Mouse (Mus musculus) liver, postnatal 0 days (tissue): ENCODE data around the gene Cd164l2. TPM values are rescaled to one million over a fixed set of nuclear protein-coding genes. Genes with fewer than 3 reads are reported as not detected.

Experiments
- ATAC-seq: fragments of 200-750 bp; cut with Nextera tagmentation; 2 replicates; pipeline ENCODE4 v1.8.0; 2017; ENCODE audit warnings: mild to moderate bottlenecking, moderate library complexity
- DNase-seq: peaks from one replicate; pipeline ENCODE4 v3.0.0-alpha.2; 2016
- H3K27ac ChIP-seq: fragments of 300-500 bp; sonication (generic); 2 replicates; pipeline ENCODE4 v1.5.1; 2014; ENCODE audit warnings: antibody characterized with exemption, moderate library complexity, mild to moderate bottlenecking, low read depth
- H3K27me3 ChIP-seq: fragments of 300-500 bp; sonication (generic); 2 replicates; pipeline ENCODE4 v1.6.1; 2014; ENCODE audit warnings: low read length, control low read depth, mixed read lengths; ENCODE audit not compliant: insufficient read depth
- H3K36me3 ChIP-seq: fragments of 300-500 bp; sonication (generic); replicated peaks from 2 replicates; pipeline ENCODE4 v1.6.1; 2014; ENCODE audit warnings: mild to moderate bottlenecking, control low read depth, low read length, moderate library complexity, mixed read lengths; ENCODE audit not compliant: insufficient read depth
- H3K4me1 ChIP-seq: fragments of 300-500 bp; sonication (generic); 2 replicates; pipeline ENCODE4 v1.6.1; 2014; ENCODE audit warnings: antibody characterized with exemption, mild to moderate bottlenecking, control low read depth; ENCODE audit not compliant: insufficient read depth
- H3K4me2 ChIP-seq: fragments of 300-500 bp; sonication (generic); 2 replicates; pipeline ENCODE4 v1.6.1; 2014; ENCODE audit warnings: low read depth, mild to moderate bottlenecking, low read length, moderate library complexity, mixed read lengths
- H3K4me3 ChIP-seq: fragments of 300-500 bp; sonication (generic); 2 replicates; pipeline ENCODE4 v1.5.1; 2014; ENCODE audit warnings: low read depth, low read length
- H3K9ac ChIP-seq: fragments of 300-500 bp; sonication (generic); replicated peaks from 2 replicates; pipeline ENCODE4 v1.6.1; 2014; ENCODE audit warnings: mild to moderate bottlenecking, moderate library complexity
- H3K9me3 ChIP-seq: fragments of 300-500 bp; sonication (generic); 2 replicates; pipeline ENCODE4 v1.6.1; 2016; ENCODE audit warnings: mild to moderate bottlenecking, control low read depth, low read length, mixed read lengths
- CTCF ChIP-seq: sonication (generic); IDR thresholded peaks from 2 replicates; pipeline ENCODE4 v1.5.1; 2016; ENCODE audit warnings: antibody characterized with exemption, low read depth
- EP300 ChIP-seq: IDR thresholded peaks from 2 replicates; pipeline ENCODE4 v1.6.1; 2016; ENCODE audit warnings: antibody characterized with exemption, low read depth, mild to moderate bottlenecking
- WGBS: fragments of 180-500 bp; shearing (Covaris S2); extraction: QIAGEN DNeasy Blood & Tissue Kit; methylation state at CpG from one replicate; pipeline ENCODE4 v1.1.7; 2014; ENCODE audit not compliant: insufficient replicate concordance; 5-methylcytosine and 5-hydroxymethylcytosine counted together
- polyA plus RNA-seq: library from polyadenylated mRNA; unstranded; fragments of >200 nt; fragmentation: Nextera tagmentation; extraction: Ambion mirVana; gene quantifications from 2 replicates; pipeline ENCODE4 v1.2.1, GENCODE M21; 2015

The Cd164l2 gene
- polyA plus RNA-seq, 1 experiment from 2014 or later: 0.39 TPM

- H3K9ac ChIP-seq: no peak overlapping the region
- H3K4me3 ChIP-seq: no peak overlapping the region
- no peak overlapping the region for H3K27ac ChIP-seq
- H3K9me3 ChIP-seq: no peaks in the 10 kb centered on the region
- H3K4me1 ChIP-seq: no peaks in the 10 kb centered on the region
- no peaks in the 10 kb centered on the region for H3K36me3 ChIP-seq
- no peak for ATAC-seq
- H3K4me2 ChIP-seq: no peak overlapping the region
- WGBS: 63% methylated on average over 4 of the region's 5 CpGs
- DNase-seq: no peak
- peaks cover 14% of the 10 kb centered on the region; the same call in 1 of the 2 replicates for H3K27me3 ChIP-seq
- TF ChIP-seq CTCF (no peak), EP300 (no peak)
Measured at GRCm38 (mm10) chr4:133223875-133224274, 11.9 kb downstream of the Cd164l2 start.

- 74% methylated on average over 10 of the region's 10 CpGs for WGBS
- H3K9ac ChIP-seq: no peak overlapping the region
Measured at GRCm38 (mm10) chr4:133226073-133226472, 14.1 kb downstream of the Cd164l2 start.

GRCm38 (mm10) chr4:133227636-133228035 is 15.7 kb downstream of the Cd164l2 start:
- Histone ChIP-seq H3K27ac (no peak overlapping the region), H3K4me3 (no peak overlapping the region), H3K27me3 (no peaks in the 10 kb centered on the region), H3K4me2 (no peak overlapping the region), H3K4me1 (no peaks in the 10 kb centered on the region), H3K9me3 (no peaks in the 10 kb centered on the region), H3K9ac (no peak overlapping the region), H3K36me3 (no peaks in the 10 kb centered on the region)
- no peak for TF ChIP-seq CTCF
- TF ChIP-seq EP300: no peak
- WGBS: 53% methylated on average over 8 of the region's 8 CpGs
- DNase-seq: no peak
- no peak for ATAC-seq

More at GRCm38 (mm10) chr4:133226073-133226472, 14.1 kb downstream of the Cd164l2 start:
- ATAC-seq (no peak), DNase-seq (no peak)
- no peak overlapping the region for H3K4me3 ChIP-seq
- no peaks in the 10 kb centered on the region for H3K9me3 ChIP-seq
- H3K4me1 ChIP-seq: no peaks in the 10 kb centered on the region
- no peaks in the 10 kb centered on the region for H3K36me3 ChIP-seq
- peaks cover 14% of the 10 kb centered on the region; the same call in 1 of the 2 replicates for H3K27me3 ChIP-seq
- TF ChIP-seq CTCF (no peak), EP300 (no peak)
- H3K4me2 ChIP-seq: no peak overlapping the region
- no peak overlapping the region for H3K27ac ChIP-seq

GRCm38 (mm10) chr4:133229582-133229981 is 17.7 kb downstream of the Cd164l2 start:
- no peaks in the 10 kb centered on the region for H3K27me3 ChIP-seq
- H3K9me3 ChIP-seq: no peaks in the 10 kb centered on the region
- 76% methylated on average over 8 of the region's 8 CpGs for WGBS
- no peaks in the 10 kb centered on the region for H3K36me3 ChIP-seq
- ATAC-seq (no peak), DNase-seq (no peak)
- TF ChIP-seq EP300 (no peak), CTCF (no peak)
- H3K4me2 ChIP-seq: no peak overlapping the region
- H3K4me1 ChIP-seq: no peaks in the 10 kb centered on the region; the same call in 1 of the 2 replicates
- H3K9ac ChIP-seq: no peak overlapping the region
- no peak overlapping the region for H3K4me3 ChIP-seq
- no peak overlapping the region for H3K27ac ChIP-seq

- 37% methylated on average over 10 of the region's 10 CpGs for WGBS
- no peaks in the 10 kb centered on the region; the same call in 1 of the 2 replicates for H3K4me1 ChIP-seq
- no peaks in the 10 kb centered on the region for H3K9me3 ChIP-seq
- TF ChIP-seq EP300 (no peak), CTCF (peak; percentile 83)
- H3K9ac ChIP-seq: no peak overlapping the region
- no peaks in the 10 kb centered on the region for H3K27me3 ChIP-seq
- no peak overlapping the region for H3K4me3 ChIP-seq
- ATAC-seq (peak; percentile 58), DNase-seq (peak; percentile 61)
- no peak overlapping the region for H3K4me2 ChIP-seq
- no peak overlapping the region for H3K27ac ChIP-seq
- H3K36me3 ChIP-seq: no peaks in the 10 kb centered on the region
Measured at GRCm38 (mm10) chr4:133233285-133233976, 21.5 kb downstream of the Cd164l2 start.

GRCm38 (mm10) chr4:133234771-133235170 is 22.8 kb downstream of the Cd164l2 start:
- Histone ChIP-seq H3K4me1 (peaks cover 6% of the 10 kb centered on the region), H3K36me3 (no peaks in the 10 kb centered on the region), H3K9me3 (no peaks in the 10 kb centered on the region), H3K27ac (no peak overlapping the region), H3K4me3 (no peak overlapping the region), H3K27me3 (no peaks in the 10 kb centered on the region), H3K4me2 (no peak overlapping the region), H3K9ac (no peak overlapping the region)
- ATAC-seq (no peak), DNase-seq (no peak)
- TF ChIP-seq EP300 (no peak), CTCF (no peak)
- WGBS: 72% methylated on average over 4 of the region's 5 CpGs
